ENCODE assay signal across 26 mouse cellular contexts in the genomic region with DNA sequence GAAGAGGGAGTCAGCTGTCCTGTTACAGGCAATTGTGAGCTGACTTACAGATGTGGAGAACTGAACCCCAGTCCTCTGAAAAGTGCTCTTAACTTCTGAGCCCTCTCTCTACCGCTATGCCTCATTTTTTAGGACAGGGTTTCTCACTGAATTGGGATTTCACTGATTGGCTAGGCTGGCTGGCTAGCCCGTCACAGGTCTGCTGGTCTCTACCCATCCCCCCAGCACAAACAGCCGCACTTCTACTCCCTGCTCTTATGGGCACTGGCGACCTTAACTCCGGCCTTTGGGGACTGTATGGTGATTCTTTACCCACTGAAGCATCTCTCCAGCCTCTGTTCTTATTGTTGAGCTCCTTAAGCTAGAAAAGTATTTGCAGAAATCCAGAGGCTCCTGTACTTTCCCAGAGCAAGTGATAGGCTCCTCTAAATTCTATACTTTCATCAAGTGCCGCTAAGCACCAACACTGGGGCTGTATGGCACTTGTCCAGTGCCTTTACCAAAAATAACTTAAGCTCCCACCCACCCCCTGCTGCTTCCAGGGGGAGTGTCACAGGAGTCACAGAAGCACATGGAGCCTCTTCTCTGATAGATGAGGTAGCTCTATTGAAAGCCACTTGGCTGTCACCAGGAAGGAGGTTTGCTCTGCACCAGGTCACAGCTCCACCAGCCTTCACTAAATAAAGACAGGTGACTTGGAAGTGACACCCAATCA. TPM values are rescaled to one million over a fixed set of nuclear protein-coding genes. Genes with fewer than 3 reads are reported as not detected.
DNase-seq lines count a peak whose midpoint lies in the region; ATAC-seq lines count a peak whose summit lies in the region.
"Had no signal": no experiment of that assay in that cellular context is flagged by ENCODE, and none has a peak within 500 bp of the region (broad histone marks: within the 10 kb centered on the region; RNA-seq: fewer than 3 reads in every experiment).

No protein-coding gene starts in this region.

- H3K27me3 ChIP-seq in heart, embryonic 10.5 days (ENCODE audit: insufficient read depth, poor library complexity, severe bottlenecking) = peaks cover 15% of the 10 kb centered on the region
- peaks cover 20% of the 10 kb centered on the region for H3K27me3 ChIP-seq in midbrain, embryonic 10.5 days (ENCODE audit: low read depth, poor library complexity, severe bottlenecking)
- H3K27me3 ChIP-seq in midbrain, embryonic 14.5 days (ENCODE audit: control insufficient read depth, insufficient read depth, low read length) = no peaks in the 10 kb centered on the region
- peaks cover 11% of the 10 kb centered on the region; the same call in 1 of the 2 replicates for H3K27me3 ChIP-seq in heart, embryonic 15.5 days
- no peaks in the 10 kb centered on the region for H3K27me3 ChIP-seq in hindbrain, embryonic 12.5 days
- H3K27me3 ChIP-seq: forebrain, embryonic 13.5 days; hindbrain, embryonic 13.5 days; neural tube, embryonic 13.5 days had no signal

- WGBS in heart, embryonic 10.5 days = 28% methylated on average over 6 of the region's 6 CpGs
- 34% methylated on average over 6 of the region's 6 CpGs for WGBS in midbrain, embryonic 10.5 days
- 32% methylated on average over 6 of the region's 6 CpGs for WGBS in midbrain, embryonic 14.5 days
- WGBS in heart, embryonic 15.5 days = 26% methylated on average over 6 of the region's 6 CpGs
- WGBS in hindbrain, embryonic 12.5 days = 40% methylated on average over 6 of the region's 6 CpGs

- peak overlapping the region; percentile 20; the same call in 1 of the 2 replicates for H3K4me3 ChIP-seq in heart, embryonic 10.5 days
- no peak overlapping the region for H3K4me3 ChIP-seq in midbrain, embryonic 10.5 days
- H3K4me3 ChIP-seq in midbrain, embryonic 14.5 days (replicated peaks; ENCODE audit: low read depth, low read length) = no peak overlapping the region
- no peak overlapping the region for H3K4me3 ChIP-seq in heart, embryonic 15.5 days
- no peak overlapping the region for H3K4me3 ChIP-seq in hindbrain, embryonic 12.5 days
- H3K4me3 ChIP-seq: embryonic facial prominence, embryonic 13.5 days; forebrain, embryonic 13.5 days; hindbrain, embryonic 13.5 days; neural tube, embryonic 13.5 days had no signal

- H3K9ac ChIP-seq in midbrain, embryonic 14.5 days (replicated peaks; ENCODE audit: low read length) = no peak overlapping the region
- no peak overlapping the region for H3K9ac ChIP-seq in heart, embryonic 15.5 days
- H3K9ac ChIP-seq in hindbrain, embryonic 12.5 days = no peak overlapping the region
- H3K9ac ChIP-seq: embryonic facial prominence, embryonic 13.5 days; forebrain, embryonic 13.5 days; hindbrain, embryonic 13.5 days; liver, embryonic 14.5 days; lung, embryonic 14.5 days; neural tube, embryonic 13.5 days had no signal

- peak; percentile 75 for DNase-seq in heart, embryonic 10.5 days (ENCODE audit: low spot score)
- no peak for DNase-seq in heart, adult 8-10 months (ENCODE audit: low spot score)
- no peak for DNase-seq in midbrain, embryonic 10.5 days (ENCODE audit: low spot score)
- no peak for DNase-seq in midbrain, embryonic 14.5 days
- no peak for DNase-seq in adrenal gland, adult 2 months
- DNase-seq: adrenal gland, postnatal 25 days; cerebellum, adult 18-20 months; cerebellum, postnatal 10 days; gastrocnemius, postnatal 25 days; kidney, adult 8-10 months; kidney, postnatal 4 days; left cerebral cortex, postnatal 4 days; lung, embryonic 14.5 days; lung, postnatal 14 days; thymus, postnatal 4 days had no signal

- no peaks in the 10 kb centered on the region for H3K9me3 ChIP-seq in heart, embryonic 10.5 days
- H3K9me3 ChIP-seq in midbrain, embryonic 10.5 days (replicated peaks) = no peaks in the 10 kb centered on the region
- H3K9me3 ChIP-seq in midbrain, embryonic 14.5 days (ENCODE audit: control insufficient read depth, low read length) = no peaks in the 10 kb centered on the region
- H3K9me3 ChIP-seq in heart, embryonic 15.5 days (replicated peaks) = no peaks in the 10 kb centered on the region
- H3K9me3 ChIP-seq in hindbrain, embryonic 12.5 days (replicated peaks) = no peaks in the 10 kb centered on the region
- H3K9me3 ChIP-seq: embryonic facial prominence, embryonic 13.5 days; forebrain, embryonic 13.5 days; hindbrain, embryonic 13.5 days; neural tube, embryonic 13.5 days had no signal

- H3K4me2 ChIP-seq in midbrain, embryonic 14.5 days (ENCODE audit: low read length) = no peak overlapping the region
- peak overlapping the region; percentile 19 for H3K4me2 ChIP-seq in heart, embryonic 15.5 days
- no peak overlapping the region for H3K4me2 ChIP-seq in hindbrain, embryonic 12.5 days (replicated peaks)
- H3K4me2 ChIP-seq: embryonic facial prominence, embryonic 13.5 days; forebrain, embryonic 13.5 days; hindbrain, embryonic 13.5 days; lung, embryonic 14.5 days; neural tube, embryonic 13.5 days had no signal

- H3K36me3 ChIP-seq in heart, embryonic 10.5 days = no peaks in the 10 kb centered on the region
- H3K36me3 ChIP-seq in midbrain, embryonic 10.5 days = no peaks in the 10 kb centered on the region
- no peaks in the 10 kb centered on the region for H3K36me3 ChIP-seq in midbrain, embryonic 14.5 days (ENCODE audit: control insufficient read depth, insufficient read depth, low read length)
- H3K36me3 ChIP-seq in heart, embryonic 15.5 days = no peaks in the 10 kb centered on the region
- H3K36me3 ChIP-seq in hindbrain, embryonic 12.5 days = no peaks in the 10 kb centered on the region
- H3K36me3 ChIP-seq: embryonic facial prominence, embryonic 13.5 days; hindbrain, embryonic 13.5 days; neural tube, embryonic 13.5 days had no signal

- peak overlapping the region; percentile 24 for H3K27ac ChIP-seq in heart, embryonic 10.5 days
- 0 out of 2 replicates have a peak overlapping the region, but pooled peaks have one; percentile 33 for H3K27ac ChIP-seq in midbrain, embryonic 10.5 days (replicated peaks)
- no peak overlapping the region for H3K27ac ChIP-seq in midbrain, embryonic 14.5 days (replicated peaks; ENCODE audit: low read depth, low read length)
- H3K27ac ChIP-seq in heart, embryonic 15.5 days = peak overlapping the region; percentile 35
- H3K27ac ChIP-seq in hindbrain, embryonic 12.5 days = no peak overlapping the region
- H3K27ac ChIP-seq: embryonic facial prominence, embryonic 13.5 days; forebrain, embryonic 13.5 days; hindbrain, embryonic 13.5 days; kidney, postnatal 0 days; liver, embryonic 14.5 days; neural tube, embryonic 13.5 days had no signal

- ATAC-seq in midbrain, embryonic 14.5 days (ENCODE audit: low FRiP score, low TSS enrichment) = no peak
- peak; percentile 48; the same call in 1 of the 2 replicates for ATAC-seq in heart, embryonic 15.5 days (replicated peaks; ENCODE audit: insufficient number of reproducible peaks, insufficient read depth, low FRiP score, low read depth)
- no peak for ATAC-seq in hindbrain, embryonic 12.5 days (ENCODE audit: low FRiP score)
- ATAC-seq: CD4-positive, CD25-positive, alpha-beta regulatory T cell, adult 4 months; forebrain, embryonic 13.5 days; intestine, embryonic 16.5 days had no signal

- peaks cover 45% of the 10 kb centered on the region for H3K4me1 ChIP-seq in heart, embryonic 10.5 days
- H3K4me1 ChIP-seq in midbrain, embryonic 10.5 days = peaks cover 23% of the 10 kb centered on the region
- H3K4me1 ChIP-seq in midbrain, embryonic 14.5 days (ENCODE audit: control insufficient read depth, insufficient read depth, low read length) = peaks cover 12% of the 10 kb centered on the region
- H3K4me1 ChIP-seq in heart, embryonic 15.5 days (replicated peaks) = peaks cover 15% of the 10 kb centered on the region
- 0 out of 2 replicates have a peak, but pooled peaks cover 3% of the 10 kb centered on the region for H3K4me1 ChIP-seq in hindbrain, embryonic 12.5 days

RNA-seq across cellular contexts. Expression of gene Dok5, which starts 4.5 kb away (rescaled TPM):
- polyA plus RNA-seq in heart, embryonic 10.5 days (2016; fragmentation: Nextera tagmentation; extraction: Ambion mirVana) = 6.9 and 7.9 TPM in 2 replicates
- total RNA-seq in heart, adult 8-10 months (2022) = under 1 TPM; 0.24 to 0.35 (median 0.30) TPM
- 12.4 and 17.8 TPM in 2 replicates for polyA plus RNA-seq in midbrain, embryonic 10.5 days (2016; fragmentation: Nextera tagmentation; extraction: Ambion mirVana)
- 31.5 and 43.0 TPM in 2 replicates for polyA plus RNA-seq in midbrain, embryonic 14.5 days (2014; fragmentation: Nextera tagmentation; extraction: Ambion mirVana)
- 5.6 TPM in 2 replicates for polyA plus RNA-seq in heart, embryonic 15.5 days (2015; fragmentation: Nextera tagmentation; extraction: Ambion mirVana)
- under 1 TPM; 0.26 to 0.41 TPM for total RNA-seq in adrenal gland, adult 2 months (2021)
- polyA plus RNA-seq in adrenal gland, adult 2 months (2012; rRNA removed) = 0.27 and 0.45 TPM in 2 replicates
- polyA plus RNA-seq in hindbrain, embryonic 12.5 days (2016; fragmentation: Nextera tagmentation; extraction: Ambion mirVana) = 29.0 and 30.9 TPM in 2 replicates
- total RNA-seq: common myeloid progenitor, adult 5-6 weeks had no signal
- polyA plus RNA-seq: CD4-positive, CD25-positive, alpha-beta regulatory T cell, adult 4 months had no signal

Comparison
In these comparisons a context has a peak if more than half of its experiments do, and no peak if none do; other contexts are left out.
1. H3K27ac ChIP-seq: peak in heart, embryonic 10.5 days (single experiment), midbrain, embryonic 10.5 days (single experiment) and heart, embryonic 15.5 days (single experiment); none in midbrain, embryonic 14.5 days (single experiment) and hindbrain, embryonic 12.5 days (single experiment).